Mouse (Mus musculus): ENCODE measurements around the gene Sprr2h.

Gene Sprr2h

GRCm38 (mm10) chr3:92385385-92385784 is at the start of gene Sprr2h:
Sprr2h (plus strand) TSS chr3:92385685.
- Histone ChIP-seq H3K27me3 (ENCODE audit: insufficient read depth, low read length) (no peaks in the 10 kb centered on the region), H3K4me1 (replicated peaks; ENCODE audit: low read depth, low read length) (no peaks in the 10 kb centered on the region), H3K4me3 (replicated peaks; ENCODE audit: low read length) (no peak within 1 kb of the TSS), H3K36me3 (ENCODE audit: insufficient read depth, low read length) (no peaks in the 10 kb centered on the region), H3K9me3 (ENCODE audit: low read length) (no peaks in the 10 kb centered on the region)
- no peak for TF ChIP-seq CTCF (conservative IDR thresholded peaks at IDR 0.05; ENCODE audit: low read length)
- TF ChIP-seq NANOG (IDR thresholded peaks at IDR 0.05; ENCODE audit: borderline replicate concordance, low read length), result no peak
- TF ChIP-seq POU5F1 (IDR thresholded peaks at IDR 0.05; ENCODE audit: borderline replicate concordance, low read length), result no peak

- H3K36me3 ChIP-seq (ENCODE audit: insufficient read depth, low read length), result no peaks in the 10 kb centered on the region
- H3K27me3 ChIP-seq (ENCODE audit: insufficient read depth, low read length), result no peaks in the 10 kb centered on the region
- TF ChIP-seq NANOG (IDR thresholded peaks at IDR 0.05; ENCODE audit: borderline replicate concordance, low read length), result no peak
- TF ChIP-seq POU5F1 (IDR thresholded peaks at IDR 0.05; ENCODE audit: borderline replicate concordance, low read length), result no peak
- TF ChIP-seq CTCF (conservative IDR thresholded peaks at IDR 0.05; ENCODE audit: low read length), result no peak
- no peaks in the 10 kb centered on the region for H3K9me3 ChIP-seq (ENCODE audit: low read length)
- no peak overlapping the region for H3K4me3 ChIP-seq (replicated peaks; ENCODE audit: low read length)
- H3K4me1 ChIP-seq (replicated peaks; ENCODE audit: low read depth, low read length), result no peaks in the 10 kb centered on the region
Observed at GRCm38 (mm10) chr3:92336278-92336677, 49.2 kb upstream of the Sprr2h start.

- Histone ChIP-seq H3K36me3 (ENCODE audit: insufficient read depth, low read length) (no peaks in the 10 kb centered on the region), H3K27me3 (ENCODE audit: insufficient read depth, low read length) (no peaks in the 10 kb centered on the region), H3K9me3 (ENCODE audit: low read length) (no peaks in the 10 kb centered on the region), H3K4me1 (replicated peaks; ENCODE audit: low read depth, low read length) (no peaks in the 10 kb centered on the region), H3K4me3 (replicated peaks; ENCODE audit: low read length) (no peak within 1 kb of the TSS)
- TF ChIP-seq NANOG (IDR thresholded peaks at IDR 0.05; ENCODE audit: borderline replicate concordance, low read length) (no peak), CTCF (conservative IDR thresholded peaks at IDR 0.05; ENCODE audit: low read length) (no peak), POU5F1 (IDR thresholded peaks at IDR 0.05; ENCODE audit: borderline replicate concordance, low read length) (no peak)
Observed at GRCm38 (mm10) chr3:92338840-92339239, 46.6 kb upstream of the Sprr2h start, which contains the start of gene Sprr2d. Sprr2d (plus strand) TSS chr3:92339140.

GRCm38 (mm10) chr3:92351843-92352242 is 33.6 kb upstream of the Sprr2h start, which contains the start of gene Sprr2e:
Sprr2e (plus strand) TSS chr3:92352143.
- TF ChIP-seq CTCF (conservative IDR thresholded peaks at IDR 0.05; ENCODE audit: low read length) (no peak), NANOG (IDR thresholded peaks at IDR 0.05; ENCODE audit: borderline replicate concordance, low read length) (no peak)
- H3K36me3 ChIP-seq (ENCODE audit: insufficient read depth, low read length), result no peaks in the 10 kb centered on the region
- H3K27me3 ChIP-seq (ENCODE audit: insufficient read depth, low read length), result no peaks in the 10 kb centered on the region
- H3K4me3 ChIP-seq (replicated peaks; ENCODE audit: low read length), result no peak within 1 kb of the TSS
- no peaks in the 10 kb centered on the region for H3K4me1 ChIP-seq (replicated peaks; ENCODE audit: low read depth, low read length)
- no peaks in the 10 kb centered on the region for H3K9me3 ChIP-seq (ENCODE audit: low read length)

- no peaks in the 10 kb centered on the region; the same call in 1 of the 2 replicates for H3K9me3 ChIP-seq (ENCODE audit: low read length)
Observed at GRCm38 (mm10) chr3:92361619-92362018, 23.9 kb upstream of the Sprr2h start.

GRCm38 (mm10) chr3:92364887-92365286 is 20.6 kb upstream of the Sprr2h start, which contains the start of gene Sprr2f:
Sprr2f (plus strand) TSS chr3:92365187.
- Histone ChIP-seq H3K4me3 (replicated peaks; ENCODE audit: low read length) (no peak within 1 kb of the TSS), H3K4me1 (replicated peaks; ENCODE audit: low read depth, low read length) (no peaks in the 10 kb centered on the region), H3K9me3 (ENCODE audit: low read length) (no peaks in the 10 kb centered on the region), H3K36me3 (ENCODE audit: insufficient read depth, low read length) (no peaks in the 10 kb centered on the region), H3K27me3 (ENCODE audit: insufficient read depth, low read length) (no peaks in the 10 kb centered on the region)
- TF ChIP-seq NANOG (IDR thresholded peaks at IDR 0.05; ENCODE audit: borderline replicate concordance, low read length) (no peak), CTCF (conservative IDR thresholded peaks at IDR 0.05; ENCODE audit: low read length) (no peak), POU5F1 (IDR thresholded peaks at IDR 0.05; ENCODE audit: borderline replicate concordance, low read length) (no peak)

More at GRCm38 (mm10) chr3:92361619-92362018, 23.9 kb upstream of the Sprr2h start:
- Histone ChIP-seq H3K27me3 (ENCODE audit: insufficient read depth, low read length) (no peaks in the 10 kb centered on the region), H3K4me3 (replicated peaks; ENCODE audit: low read length) (no peak overlapping the region), H3K4me1 (replicated peaks; ENCODE audit: low read depth, low read length) (no peaks in the 10 kb centered on the region), H3K36me3 (ENCODE audit: insufficient read depth, low read length) (no peaks in the 10 kb centered on the region)
- TF ChIP-seq CTCF (conservative IDR thresholded peaks at IDR 0.05; ENCODE audit: low read length) (no peak), POU5F1 (IDR thresholded peaks at IDR 0.05; ENCODE audit: borderline replicate concordance, low read length) (no peak), NANOG (IDR thresholded peaks at IDR 0.05; ENCODE audit: borderline replicate concordance, low read length) (no peak)

GRCm38 (mm10) chr3:92373613-92374012 is 11.9 kb upstream of the Sprr2h start:
- no peaks in the 10 kb centered on the region for H3K9me3 ChIP-seq (ENCODE audit: low read length)
- H3K27me3 ChIP-seq (ENCODE audit: insufficient read depth, low read length), result no peaks in the 10 kb centered on the region
- no peaks in the 10 kb centered on the region for H3K4me1 ChIP-seq (replicated peaks; ENCODE audit: low read depth, low read length)
- H3K36me3 ChIP-seq (ENCODE audit: insufficient read depth, low read length), result no peaks in the 10 kb centered on the region
- no peak overlapping the region for H3K4me3 ChIP-seq (replicated peaks; ENCODE audit: low read length)
- no peak for TF ChIP-seq POU5F1 (IDR thresholded peaks at IDR 0.05; ENCODE audit: borderline replicate concordance, low read length)
- TF ChIP-seq NANOG (IDR thresholded peaks at IDR 0.05; ENCODE audit: borderline replicate concordance, low read length), result no peak
- TF ChIP-seq CTCF (conservative IDR thresholded peaks at IDR 0.05; ENCODE audit: low read length), result no peak

- H3K27me3 ChIP-seq (ENCODE audit: insufficient read depth, low read length), result no peaks in the 10 kb centered on the region
- H3K4me1 ChIP-seq (replicated peaks; ENCODE audit: low read depth, low read length), result no peaks in the 10 kb centered on the region
- H3K36me3 ChIP-seq (ENCODE audit: insufficient read depth, low read length), result no peaks in the 10 kb centered on the region
- TF ChIP-seq CTCF (conservative IDR thresholded peaks at IDR 0.05; ENCODE audit: low read length) (no peak), POU5F1 (IDR thresholded peaks at IDR 0.05; ENCODE audit: borderline replicate concordance, low read length) (no peak), NANOG (IDR thresholded peaks at IDR 0.05; ENCODE audit: borderline replicate concordance, low read length) (no peak)
- no peaks in the 10 kb centered on the region for H3K9me3 ChIP-seq (ENCODE audit: low read length)
- H3K4me3 ChIP-seq (replicated peaks; ENCODE audit: low read length), result no peak overlapping the region
Observed at GRCm38 (mm10) chr3:92394301-92394700, 8.8 kb downstream of the Sprr2h start.

- no peak for TF ChIP-seq CTCF (conservative IDR thresholded peaks at IDR 0.05; ENCODE audit: low read length)
- TF ChIP-seq POU5F1 (IDR thresholded peaks at IDR 0.05; ENCODE audit: borderline replicate concordance, low read length), result no peak
- no peak for TF ChIP-seq NANOG (IDR thresholded peaks at IDR 0.05; ENCODE audit: borderline replicate concordance, low read length)
- Histone ChIP-seq H3K36me3 (ENCODE audit: insufficient read depth, low read length) (no peaks in the 10 kb centered on the region), H3K9me3 (ENCODE audit: low read length) (no peaks in the 10 kb centered on the region), H3K4me3 (replicated peaks; ENCODE audit: low read length) (no peak within 1 kb of the TSS), H3K27me3 (ENCODE audit: insufficient read depth, low read length) (no peaks in the 10 kb centered on the region), H3K4me1 (replicated peaks; ENCODE audit: low read depth, low read length) (no peaks in the 10 kb centered on the region)
Observed at GRCm38 (mm10) chr3:92407691-92408090, 22.2 kb downstream of the Sprr2h start, which contains the start of gene Sprr2i. Sprr2i (plus strand) TSS chr3:92407991.

All from E14TG2a.4 (cell line).